Mouse (Mus musculus) liver, embryonic 15.5 days (tissue): ENCODE measurements around the gene Polr3h. TPM values are rescaled to one million over a fixed set of nuclear protein-coding genes. Genes with fewer than 3 reads are reported as not detected.

Source experiments
- ATAC-seq: fragments of 200-750 bp; cut with Nextera tagmentation; 2 replicates; pipeline ENCODE4 v1.8.0; 2017; ENCODE audit warnings: moderate number of reproducible peaks, mild to moderate bottlenecking, moderate library complexity; ENCODE audit not compliant: insufficient read depth
- H3K27ac ChIP-seq: fragments of 300-500 bp; sonication (generic); replicated peaks from 2 replicates; pipeline ENCODE4 v1.5.1; 2015; ENCODE audit warnings: mild to moderate bottlenecking, inconsistent platforms
- H3K27me3 ChIP-seq: fragments of 300-500 bp; sonication (generic); 2 replicates; pipeline ENCODE4 v1.6.1; 2015; ENCODE audit warnings: mild to moderate bottlenecking, inconsistent platforms
- H3K36me3 ChIP-seq: fragments of 300-500 bp; sonication (generic); replicated peaks from 2 replicates; pipeline ENCODE4 v1.6.1; 2015; ENCODE audit warnings: moderate library complexity, mild to moderate bottlenecking, inconsistent platforms
- H3K4me1 ChIP-seq: fragments of 300-500 bp; sonication (generic); replicated peaks from 2 replicates; pipeline ENCODE4 v1.6.1; 2015; ENCODE audit warnings: inconsistent platforms
- H3K4me2 ChIP-seq: fragments of 300-500 bp; sonication (generic); 2 replicates; pipeline ENCODE4 v1.6.1; 2015; ENCODE audit warnings: moderate library complexity, mild to moderate bottlenecking, inconsistent platforms
- H3K4me3 ChIP-seq: fragments of 300-500 bp; sonication (generic); replicated peaks from 2 replicates; pipeline ENCODE4 v1.5.1; 2015; ENCODE audit warnings: mild to moderate bottlenecking, inconsistent platforms
- H3K9ac ChIP-seq: fragments of 300-500 bp; sonication (generic); 2 replicates; pipeline ENCODE4 v1.6.1; 2015; ENCODE audit warnings: moderate library complexity, mild to moderate bottlenecking, inconsistent platforms
- H3K9me3 ChIP-seq: fragments of 300-500 bp; sonication (generic); replicated peaks from 2 replicates; pipeline ENCODE4 v1.6.1; 2016; ENCODE audit warnings: inconsistent platforms
- WGBS: fragments of 180-500 bp; shearing (Covaris S2); methylation state at CpG from one replicate; pipeline ENCODE4 v1.1.7; 2015; ENCODE audit warnings: mixed read lengths; ENCODE audit not compliant: insufficient replicate concordance; 5-methylcytosine and 5-hydroxymethylcytosine counted together
- polyA plus RNA-seq: library from polyadenylated mRNA; unstranded; fragments of >200 nt; fragmentation: Nextera tagmentation; extraction: Ambion mirVana; gene quantifications from 2 replicates; pipeline ENCODE4 v1.2.1, GENCODE M21; 2015

Gene Polr3h
- polyA plus RNA-seq, 1 experiment from 2014 or later, result 56.9 TPM

DNA sequence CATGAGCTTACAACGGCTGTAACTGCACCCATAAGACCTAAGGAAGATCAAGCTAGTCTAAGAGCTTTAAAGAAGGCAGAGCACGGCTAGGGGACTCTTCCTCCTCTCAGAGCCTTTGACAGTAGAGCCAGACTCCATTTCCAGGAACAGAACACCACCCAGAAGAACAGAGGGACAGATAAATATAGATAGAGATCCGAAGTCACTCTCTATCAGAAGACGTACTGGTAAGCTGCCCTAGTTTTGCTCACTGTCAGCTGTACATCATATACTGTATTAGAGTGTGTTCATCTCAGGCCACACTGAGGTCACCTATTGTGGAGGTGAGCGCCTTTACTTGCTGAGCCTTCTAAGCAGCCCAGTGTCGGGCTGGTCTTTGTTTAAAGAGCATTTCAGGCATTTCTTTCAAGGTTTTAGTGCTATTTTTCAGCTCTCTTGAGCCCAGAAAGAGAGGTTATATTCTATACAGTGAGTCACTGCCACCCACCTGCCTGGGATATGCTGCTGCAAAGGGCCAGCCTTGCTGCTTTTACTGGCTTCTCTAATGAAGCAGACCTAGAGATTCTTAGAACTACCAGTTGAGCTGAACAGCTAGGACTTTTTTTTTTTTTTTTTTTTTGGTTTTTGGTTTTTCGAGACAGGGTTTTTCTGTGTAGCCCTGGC lies 34.8 kb downstream of the Polr3h start:
- no peaks in the 10 kb centered on the region for H3K9me3 ChIP-seq
- H3K27me3 ChIP-seq, result no peaks in the 10 kb centered on the region
- H3K4me3 ChIP-seq, result no peak overlapping the region
- 52% methylated on average over 7 of the region's 7 CpGs for WGBS
- H3K4me2 ChIP-seq, result peak overlapping the region; percentile 29
- peaks cover 34% of the 10 kb centered on the region for H3K4me1 ChIP-seq
- peak overlapping the region; percentile 87 for H3K27ac ChIP-seq
- peaks cover 71% of the 10 kb centered on the region for H3K36me3 ChIP-seq
- H3K9ac ChIP-seq, result 0 out of 2 replicates have a peak overlapping the region, but pooled peaks have one; percentile 15
- 0 out of 2 replicates have a peak, but pooled peaks have one; percentile 22 for ATAC-seq

DNA sequence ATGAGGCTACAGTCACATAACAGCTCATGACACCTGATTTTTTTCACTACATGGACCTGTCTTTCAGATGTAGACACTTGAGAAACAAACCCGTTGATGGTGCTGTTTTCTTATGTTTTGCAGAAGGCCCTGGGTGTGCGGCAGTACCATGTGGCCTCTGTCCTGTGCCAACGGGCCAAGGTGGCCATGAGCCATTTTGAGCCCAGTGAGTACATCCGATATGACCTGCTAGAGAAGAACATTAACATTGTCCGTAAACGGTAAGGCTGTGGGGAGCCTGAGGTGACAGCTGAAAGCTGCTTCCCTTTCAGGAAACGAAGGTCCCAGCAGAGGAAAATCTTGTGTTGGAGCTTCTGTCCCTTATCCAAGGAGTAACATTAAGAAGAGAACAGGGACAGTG lies 36.9 kb downstream of the Polr3h start:
- H3K36me3 ChIP-seq, result peaks cover 55% of the 10 kb centered on the region
- no peaks in the 10 kb centered on the region for H3K9me3 ChIP-seq
- no peak overlapping the region for H3K4me3 ChIP-seq
- 83% methylated on average over 7 of the region's 7 CpGs for WGBS
- no peaks in the 10 kb centered on the region for H3K27me3 ChIP-seq
- H3K27ac ChIP-seq, result no peak overlapping the region; the same call in 1 of the 2 replicates
- ATAC-seq, result no peak
- no peak overlapping the region for H3K9ac ChIP-seq
- H3K4me1 ChIP-seq, result peaks cover 34% of the 10 kb centered on the region
- no peak overlapping the region for H3K4me2 ChIP-seq

DNA sequence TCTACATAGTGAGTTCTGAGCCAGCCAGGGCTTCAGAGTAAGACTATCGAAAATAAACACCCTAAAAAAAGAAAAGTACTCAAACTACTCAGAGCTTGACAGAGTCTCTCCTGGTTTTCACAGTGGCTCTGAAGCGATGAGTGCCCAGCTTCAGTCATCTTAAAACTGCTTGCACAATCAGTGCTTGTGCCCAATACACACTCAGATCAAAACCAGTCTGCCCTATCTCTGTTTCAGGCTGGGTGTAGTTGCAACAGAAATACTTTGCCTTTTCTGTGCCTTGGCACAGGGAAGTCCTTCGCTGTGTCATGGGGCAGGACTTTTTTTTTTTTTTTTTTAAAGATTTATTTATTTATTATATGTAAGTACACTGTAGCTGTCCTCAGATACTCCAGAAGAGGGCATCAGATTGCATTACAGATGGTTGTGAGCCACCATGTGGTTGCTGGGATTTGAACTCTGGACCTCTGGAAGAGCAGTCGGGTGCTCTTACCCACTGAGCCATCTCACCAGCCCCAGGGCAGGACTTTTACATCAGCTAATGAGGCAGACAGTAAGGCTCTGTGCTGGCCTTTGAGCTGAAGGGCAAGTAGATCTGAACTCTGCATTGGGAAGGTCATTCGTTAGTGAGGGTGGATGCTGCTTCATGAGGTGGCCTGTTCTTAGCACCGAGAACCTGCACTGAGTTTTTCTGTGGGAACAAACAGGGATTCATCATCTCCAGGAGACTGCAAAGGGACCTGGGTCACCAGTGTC lies 39.1 kb downstream of the Polr3h start:
- 80% methylated on average over 6 of the region's 6 CpGs for WGBS
- ATAC-seq, result no peak
- Histone ChIP-seq H3K9me3 (no peaks in the 10 kb centered on the region), H3K4me1 (peaks cover 38% of the 10 kb centered on the region), H3K9ac (no peak overlapping the region), H3K4me2 (no peak overlapping the region), H3K27me3 (no peaks in the 10 kb centered on the region), H3K36me3 (peaks cover 40% of the 10 kb centered on the region), H3K4me3 (no peak overlapping the region), H3K27ac (no peak overlapping the region)

DNA sequence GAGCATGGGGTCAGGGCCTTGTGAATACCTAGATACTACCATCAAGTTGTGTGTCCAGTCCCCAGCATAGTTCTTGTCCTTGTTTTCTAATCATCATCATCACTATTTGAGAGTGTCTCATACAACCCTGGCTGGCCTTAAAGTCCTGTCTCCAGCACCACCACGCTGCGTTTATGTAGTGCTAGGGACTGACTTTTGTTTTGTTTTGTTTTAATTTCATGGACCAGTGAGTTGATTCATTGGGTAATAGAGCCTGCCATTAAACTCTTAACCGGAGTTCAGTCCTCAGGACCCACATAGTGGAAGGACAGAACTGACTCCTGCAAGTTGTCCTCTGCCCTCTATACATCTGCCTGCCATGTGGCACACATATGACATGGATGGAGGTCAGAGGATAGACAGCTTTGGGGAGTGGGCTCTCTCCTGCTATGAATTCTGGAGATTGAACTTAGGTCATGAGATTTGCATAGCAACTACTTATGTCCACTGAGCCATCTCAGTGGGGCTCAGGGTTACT lies 40.6 kb downstream of the Polr3h start:
- Histone ChIP-seq H3K4me1 (peaks cover 37% of the 10 kb centered on the region), H3K9me3 (no peaks in the 10 kb centered on the region), H3K4me3 (no peak overlapping the region), H3K27ac (no peak overlapping the region), H3K27me3 (no peaks in the 10 kb centered on the region), H3K4me2 (no peak overlapping the region), H3K36me3 (peaks cover 32% of the 10 kb centered on the region), H3K9ac (no peak overlapping the region)
- WGBS, result 91% methylated on average over 3 of the region's 3 CpGs
- no peak for ATAC-seq

DNA sequence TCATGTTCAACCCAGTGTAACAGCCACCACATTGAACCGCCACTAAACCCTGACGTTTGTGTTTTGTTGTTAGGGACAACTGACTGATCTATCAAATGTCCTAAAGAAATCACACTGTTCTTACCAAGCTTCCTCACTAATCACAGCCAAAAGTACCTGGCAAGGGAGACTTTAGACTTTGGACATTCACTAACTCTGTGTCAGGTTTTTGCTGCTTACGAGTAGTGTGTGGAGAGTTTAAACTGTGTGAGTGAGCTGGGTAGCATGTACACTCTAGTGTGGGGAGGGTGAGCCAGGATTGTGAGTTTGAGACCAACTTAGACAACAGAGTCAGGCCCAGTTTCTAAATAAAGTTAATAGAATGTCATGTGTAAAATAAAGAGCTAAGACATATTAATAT lies 43.7 kb downstream of the Polr3h start:
- WGBS, result 74% methylated on average over 3 of the region's 3 CpGs
- no peak overlapping the region for H3K9ac ChIP-seq
- peak overlapping the region; percentile 21 for H3K27ac ChIP-seq
- peak; percentile 38; the same call in 1 of the 2 replicates for ATAC-seq
- H3K9me3 ChIP-seq, result no peaks in the 10 kb centered on the region
- H3K4me3 ChIP-seq, result no peak overlapping the region
- H3K27me3 ChIP-seq, result no peaks in the 10 kb centered on the region
- H3K4me2 ChIP-seq, result peak overlapping the region; percentile 3; the same call in 1 of the 2 replicates
- H3K36me3 ChIP-seq, result peaks cover 14% of the 10 kb centered on the region; the same call in 1 of the 2 replicates
- H3K4me1 ChIP-seq, result peaks cover 44% of the 10 kb centered on the region

DNA sequence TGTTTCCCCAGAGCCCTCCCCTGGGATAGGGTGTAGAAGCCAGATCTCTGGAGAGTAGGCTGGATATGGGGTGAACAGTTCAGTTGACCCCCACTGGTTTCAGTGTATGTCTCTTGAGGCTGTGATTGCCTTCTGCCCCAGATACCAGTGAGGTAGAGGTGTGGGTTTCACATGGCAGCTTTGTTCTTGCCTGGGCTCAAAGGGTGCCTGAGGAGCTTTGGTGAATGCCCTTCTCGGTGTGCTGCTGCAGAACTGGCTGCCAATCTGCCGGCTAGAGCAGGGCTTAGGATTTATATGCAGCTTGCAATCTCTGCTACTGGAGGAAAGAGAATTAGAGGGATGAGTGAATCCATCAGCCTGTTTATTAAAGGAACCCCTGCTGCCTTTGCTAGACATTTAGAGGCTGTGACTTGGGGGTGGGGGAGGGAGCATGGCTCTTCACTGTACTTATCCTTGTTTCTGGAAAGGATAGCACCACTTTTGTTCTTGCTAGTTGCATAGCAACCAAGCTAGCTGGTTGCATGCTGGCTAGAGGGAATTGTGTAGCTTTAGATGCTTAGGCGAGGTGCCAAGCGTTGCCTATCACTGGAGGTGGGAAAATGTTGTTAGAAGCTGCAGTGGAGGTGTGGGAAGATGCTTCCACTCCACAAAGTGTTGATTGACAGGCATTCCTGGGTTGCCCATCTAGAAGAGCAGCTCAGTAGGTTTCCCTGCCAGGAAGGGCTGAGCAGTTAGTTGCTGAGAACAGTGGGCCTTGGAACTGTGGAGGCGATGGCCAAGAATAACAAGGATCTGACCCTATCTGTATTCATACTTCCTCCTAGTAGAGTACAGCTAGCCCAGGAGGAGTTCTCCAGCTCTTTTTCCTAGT lies 46.3 kb downstream of the Polr3h start:
- peaks cover 53% of the 10 kb centered on the region for H3K4me1 ChIP-seq
- 79% methylated on average over 5 of the region's 5 CpGs for WGBS
- no peak overlapping the region for H3K4me2 ChIP-seq
- no peak overlapping the region for H3K4me3 ChIP-seq
- no peak overlapping the region for H3K9ac ChIP-seq
- H3K36me3 ChIP-seq, result peaks cover 13% of the 10 kb centered on the region; the same call in 1 of the 2 replicates
- no peak for ATAC-seq
- 0 out of 2 replicates have a peak overlapping the region, but pooled peaks have one; percentile 25 for H3K27ac ChIP-seq
- H3K27me3 ChIP-seq, result no peaks in the 10 kb centered on the region
- H3K9me3 ChIP-seq, result no peaks in the 10 kb centered on the region

DNA sequence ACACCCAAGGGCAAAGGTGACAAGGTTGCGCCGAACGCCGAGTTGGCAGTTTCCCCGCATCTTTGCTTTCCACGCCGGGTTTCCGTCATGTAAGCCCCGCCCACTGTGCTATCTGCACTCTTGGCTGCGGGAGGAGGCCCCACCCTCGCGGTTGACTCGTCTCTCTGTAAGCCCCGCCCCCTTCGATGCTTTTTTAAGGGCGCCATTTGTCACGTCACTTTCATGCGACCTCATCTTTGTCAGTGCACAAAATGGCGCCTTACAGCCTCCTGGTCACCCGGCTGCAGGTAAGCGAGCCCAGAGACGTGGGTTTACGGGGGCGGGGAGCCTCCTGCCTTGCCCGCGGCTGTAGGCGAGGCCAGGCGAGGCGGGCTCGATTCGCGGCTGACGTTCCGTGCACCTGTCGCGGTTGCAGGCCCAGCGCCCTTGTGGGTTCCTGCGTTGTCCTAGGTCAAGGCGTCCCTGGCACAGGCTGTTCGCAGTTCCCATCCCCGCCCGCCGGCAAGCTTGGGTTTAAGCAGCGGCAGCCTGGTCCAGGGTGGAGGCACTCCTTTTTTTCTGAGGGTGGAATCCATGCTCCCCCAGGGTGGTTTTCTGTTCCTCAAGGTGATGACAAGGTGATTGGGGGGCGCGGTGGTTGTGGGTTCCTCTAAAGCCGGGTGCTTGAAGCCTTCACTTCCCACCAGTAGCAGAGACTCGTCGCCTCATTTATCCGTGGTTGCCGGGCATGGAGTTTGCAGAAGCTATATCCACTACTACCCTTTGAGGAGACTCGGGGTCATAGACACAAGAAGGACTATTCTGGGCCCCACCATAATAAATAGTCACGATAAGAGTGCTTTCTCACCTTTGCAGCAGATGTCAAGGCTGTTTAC lies 53.5 kb downstream of the Polr3h start, which contains the start of gene Aco2:
Gene Aco2, plus strand, starts transcription at position 48 of the 875 bp plus-strand sequence.
- Histone ChIP-seq H3K9me3 (no peaks in the 10 kb centered on the region), H3K27me3 (no peaks in the 10 kb centered on the region), H3K9ac (peak within 1 kb of the TSS; percentile 85), H3K4me2 (peak within 1 kb of the TSS; percentile 82), H3K4me3 (peak within 1 kb of the TSS; percentile 95), H3K4me1 (peaks cover 58% of the 10 kb centered on the region), H3K27ac (peak within 1 kb of the TSS; percentile 97), H3K36me3 (peaks cover 39% of the 10 kb centered on the region)
- under 1% methylated on average over 53 of the region's 53 CpGs for WGBS
- ATAC-seq, result peak; percentile 81

GRCm38 (mm10) chr15:81871604-81872261 lies 54.3 kb downstream of the Polr3h start, which contains the start of gene Phf5a:
Phf5a (minus strand) TSS chr15:81871911.
- Histone ChIP-seq H3K9ac (peak within 1 kb of the TSS; percentile 85), H3K4me1 (peaks cover 58% of the 10 kb centered on the region), H3K27ac (peak within 1 kb of the TSS; percentile 97), H3K36me3 (peaks cover 41% of the 10 kb centered on the region), H3K4me2 (peak within 1 kb of the TSS; percentile 82), H3K9me3 (no peaks in the 10 kb centered on the region), H3K27me3 (no peaks in the 10 kb centered on the region), H3K4me3 (peak within 1 kb of the TSS; percentile 95)
- ATAC-seq, result peak; percentile 86
- under 1% methylated on average over 30 of the region's 30 CpGs for WGBS

GRCm38 (mm10) chr15:81869985-81870384 lies 56.1 kb downstream of the Polr3h start:
- ATAC-seq, result peak; percentile 13; the same call in 1 of the 2 replicates
- H3K4me3 ChIP-seq, result peak overlapping the region; percentile 95
- peak overlapping the region; percentile 10; the same call in 1 of the 2 replicates for H3K9ac ChIP-seq

More at GRCm38 (mm10) chr15:81869985-81870384, 56.1 kb downstream of the Polr3h start:
- Histone ChIP-seq H3K4me2 (peak overlapping the region; percentile 82), H3K9me3 (no peaks in the 10 kb centered on the region), H3K36me3 (peaks cover 59% of the 10 kb centered on the region), H3K4me1 (peaks cover 51% of the 10 kb centered on the region), H3K27me3 (no peaks in the 10 kb centered on the region), H3K27ac (peak overlapping the region; percentile 97)
- 72% methylated on average over 5 of the region's 5 CpGs for WGBS
